Mouse (Mus musculus): ENCODE results near the gene Cdc123.

The Cdc123 gene

GRCm38 (mm10) chr2:5844873-5845631, at the start of gene Cdc123, which contains the start of gene Nudt5:
Cdc123 (minus strand) TSS chr2:5845164.
Nudt5 (plus strand) TSS chr2:5845019.
- peak; percentile 89 for DNase-seq (ENCODE audit: low read depth, low spot score)

- peak; percentile 6 for DNase-seq (ENCODE audit: low read depth, low spot score)
These were observed 49.3 kb upstream of the Cdc123 start for GRCm38 (mm10) chr2:5894296-5894695.

GRCm38 (mm10) chr2:5889412-5889811, 44.4 kb upstream of the Cdc123 start:
- no peak for DNase-seq (ENCODE audit: low read depth, low spot score)

- DNase-seq (ENCODE audit: low read depth, low spot score), result no peak
These were observed 43.9 kb upstream of the Cdc123 start for GRCm38 (mm10) chr2:5888865-5889264.

GRCm38 (mm10) chr2:5877446-5877845, 32.5 kb upstream of the Cdc123 start:
- no peak for DNase-seq (ENCODE audit: low read depth, low spot score)

- DNase-seq (ENCODE audit: low read depth, low spot score), result no peak
These were observed 24.8 kb upstream of the Cdc123 start for GRCm38 (mm10) chr2:5869746-5870145.

- no peak for DNase-seq (ENCODE audit: low read depth, low spot score)
These were observed 22.7 kb upstream of the Cdc123 start for GRCm38 (mm10) chr2:5867681-5868080.

- no peak for DNase-seq (ENCODE audit: low read depth, low spot score)
These were observed 17.9 kb upstream of the Cdc123 start, which contains the start of gene Gm13199 for GRCm38 (mm10) chr2:5862834-5863233. Gm13199 (minus strand) TSS chr2:5862934.

- no peak for DNase-seq (ENCODE audit: low read depth, low spot score)
These were observed 6.9 kb upstream of the Cdc123 start for GRCm38 (mm10) chr2:5851866-5852265.

GRCm38 (mm10) chr2:5851116-5851515, 6.2 kb upstream of the Cdc123 start:
- no peak for DNase-seq (ENCODE audit: low read depth, low spot score)

GRCm38 (mm10) chr2:5845826-5846225, 862 bp upstream of the Cdc123 start:
- no peak for DNase-seq (ENCODE audit: low read depth, low spot score)

- DNase-seq (ENCODE audit: low read depth, low spot score), result no peak
These were observed 637 bp downstream of the Cdc123 start for GRCm38 (mm10) chr2:5844181-5844872.

GRCm38 (mm10) chr2:5840815-5841214, 4.1 kb downstream of the Cdc123 start:
- DNase-seq (ENCODE audit: low read depth, low spot score), result no peak

- no peak for DNase-seq (ENCODE audit: low read depth, low spot score)
These were observed 19.6 kb downstream of the Cdc123 start for GRCm38 (mm10) chr2:5825265-5825913.

GRCm38 (mm10) chr2:5824685-5825084, 20.3 kb downstream of the Cdc123 start:
- DNase-seq (ENCODE audit: low read depth, low spot score), result no peak

GRCm38 (mm10) chr2:5824213-5824612, 20.8 kb downstream of the Cdc123 start:
- peak; percentile 10 for DNase-seq (ENCODE audit: low read depth, low spot score)

- no peak for DNase-seq (ENCODE audit: low read depth, low spot score)
These were observed 22.5 kb downstream of the Cdc123 start for GRCm38 (mm10) chr2:5822449-5822848.

- no peak for DNase-seq (ENCODE audit: low read depth, low spot score)
These were observed 23.7 kb downstream of the Cdc123 start for GRCm38 (mm10) chr2:5821264-5821663.

- no peak for DNase-seq (ENCODE audit: low read depth, low spot score)
These were observed 33.7 kb downstream of the Cdc123 start for GRCm38 (mm10) chr2:5811235-5811782.

GRCm38 (mm10) chr2:5810036-5810718, 34.8 kb downstream of the Cdc123 start:
- DNase-seq (ENCODE audit: low read depth, low spot score), result no peak

- peak; percentile 9 for DNase-seq (ENCODE audit: low read depth, low spot score)
These were observed 38.8 kb downstream of the Cdc123 start for GRCm38 (mm10) chr2:5806201-5806600.
